Mouse (Mus musculus) CD4-positive, CD25-positive, alpha-beta regulatory T cell, adult 2 months (primary cell): ENCODE results near the gene Kcnh7.

Experiments
- DNase-seq: peaks from one replicate; pipeline ENCODE4 v3.0.0-alpha.2; 2012; ENCODE audit warnings: low read depth, low spot score

The Kcnh7 gene

GRCm38 (mm10) chr2:63183563-63184545, at the start of gene Kcnh7:
Kcnh7 (minus strand) TSS chr2:63184287.
- no peak for DNase-seq

- no peak for DNase-seq
Measured at GRCm38 (mm10) chr2:63207435-63207834, 23.3 kb upstream of the Kcnh7 start.

DNA sequence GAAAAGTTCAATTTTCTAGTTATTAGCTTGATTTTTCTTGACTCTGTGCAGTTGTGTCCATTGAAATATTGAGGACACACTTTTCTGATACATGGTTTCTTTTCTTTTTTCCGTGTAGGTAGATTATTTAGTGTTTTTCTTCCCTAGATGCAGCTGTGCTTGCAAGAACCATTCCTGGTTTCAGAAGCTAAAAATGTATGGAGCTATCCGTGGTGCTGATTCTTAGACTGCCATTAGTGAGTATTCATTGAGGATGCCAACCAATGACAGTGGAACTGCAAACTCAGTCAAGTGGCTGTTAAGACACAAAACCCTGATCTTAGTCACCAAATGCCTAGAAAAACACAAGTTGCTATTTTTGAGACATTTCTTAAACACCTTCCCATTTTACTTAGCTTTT, 1.9 kb upstream of the Kcnh7 start:
- DNase-seq = no peak

DNA sequence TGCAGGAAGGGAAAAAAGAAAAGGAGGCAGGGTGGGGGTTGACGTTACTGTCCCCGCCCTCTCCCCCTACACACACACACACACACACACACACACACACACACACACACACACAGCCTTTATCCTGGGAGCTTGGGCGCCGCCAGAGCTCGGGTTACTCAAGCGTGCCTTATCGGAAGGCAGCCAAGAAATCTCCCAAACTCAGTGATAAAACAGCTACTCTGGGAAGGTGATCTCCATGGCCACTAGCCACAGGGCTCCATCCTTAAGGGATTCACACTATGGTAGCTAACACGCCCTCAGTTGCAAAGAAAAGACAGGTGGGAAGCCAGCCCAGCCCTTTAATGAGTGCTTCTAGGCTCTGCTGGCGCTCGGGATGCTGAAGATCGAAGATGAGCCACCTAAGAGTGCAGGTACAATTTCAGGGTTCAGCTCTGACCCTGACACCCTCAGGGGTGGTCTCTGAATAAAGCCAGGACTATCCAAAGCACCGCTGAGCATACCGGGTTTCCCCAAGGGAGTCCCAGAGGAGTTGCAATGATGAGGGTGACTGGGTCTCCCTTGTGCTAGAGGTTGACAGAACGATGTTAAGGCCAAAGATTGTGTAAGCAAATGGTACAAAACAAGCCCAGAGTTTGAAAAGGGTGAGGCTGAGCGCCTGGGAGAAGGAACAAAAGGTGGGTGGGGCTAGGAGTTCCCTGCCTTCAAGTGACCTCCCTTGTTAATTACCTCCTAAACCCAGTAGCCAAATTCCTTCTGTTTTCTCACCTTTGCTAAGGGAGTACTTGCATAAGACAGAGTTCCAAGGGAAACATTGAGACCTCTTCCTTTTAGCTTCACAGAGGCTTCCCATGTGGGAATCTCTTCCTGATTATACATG, 704 bp upstream of the Kcnh7 start:
- no peak for DNase-seq

GRCm38 (mm10) chr2:63153701-63154100, 30.4 kb downstream of the Kcnh7 start:
- no peak for DNase-seq

DNA sequence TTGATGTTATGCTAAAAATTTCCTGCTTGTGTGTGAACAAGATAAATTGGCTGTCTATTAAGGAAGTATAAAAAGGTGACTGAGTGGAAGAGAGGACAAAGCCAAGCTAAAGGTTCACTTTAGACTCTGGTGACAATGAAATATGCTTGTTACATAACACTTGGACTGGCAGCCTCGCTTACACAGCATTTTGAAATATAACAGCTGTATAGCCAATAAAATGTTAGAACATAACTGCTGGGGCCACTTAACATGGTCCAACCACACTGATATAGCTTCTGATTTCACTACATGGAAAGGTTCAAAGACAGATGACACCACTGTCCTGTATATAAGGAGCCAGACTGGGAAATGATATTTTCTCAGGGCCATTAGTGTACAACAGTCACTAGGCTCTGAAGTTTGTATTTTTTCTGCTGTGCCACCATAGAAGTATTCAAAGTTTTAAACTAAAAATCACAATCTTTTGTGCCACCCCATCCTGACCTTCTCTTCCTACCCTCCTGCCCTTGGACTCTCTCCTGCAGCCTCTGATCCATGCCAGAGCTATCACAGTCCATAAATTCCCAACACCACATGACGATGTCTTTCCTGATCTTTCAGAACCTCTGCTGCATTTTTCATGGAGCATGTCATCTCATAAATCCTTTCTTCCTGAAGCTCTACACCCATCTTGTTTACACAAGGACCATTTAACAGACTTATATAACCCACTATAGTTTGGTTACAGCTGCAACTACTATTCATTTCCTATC, 56.1 kb downstream of the Kcnh7 start:
- no peak for DNase-seq

- no peak for DNase-seq
Measured at GRCm38 (mm10) chr2:63120316-63120715, 63.8 kb downstream of the Kcnh7 start.

DNA sequence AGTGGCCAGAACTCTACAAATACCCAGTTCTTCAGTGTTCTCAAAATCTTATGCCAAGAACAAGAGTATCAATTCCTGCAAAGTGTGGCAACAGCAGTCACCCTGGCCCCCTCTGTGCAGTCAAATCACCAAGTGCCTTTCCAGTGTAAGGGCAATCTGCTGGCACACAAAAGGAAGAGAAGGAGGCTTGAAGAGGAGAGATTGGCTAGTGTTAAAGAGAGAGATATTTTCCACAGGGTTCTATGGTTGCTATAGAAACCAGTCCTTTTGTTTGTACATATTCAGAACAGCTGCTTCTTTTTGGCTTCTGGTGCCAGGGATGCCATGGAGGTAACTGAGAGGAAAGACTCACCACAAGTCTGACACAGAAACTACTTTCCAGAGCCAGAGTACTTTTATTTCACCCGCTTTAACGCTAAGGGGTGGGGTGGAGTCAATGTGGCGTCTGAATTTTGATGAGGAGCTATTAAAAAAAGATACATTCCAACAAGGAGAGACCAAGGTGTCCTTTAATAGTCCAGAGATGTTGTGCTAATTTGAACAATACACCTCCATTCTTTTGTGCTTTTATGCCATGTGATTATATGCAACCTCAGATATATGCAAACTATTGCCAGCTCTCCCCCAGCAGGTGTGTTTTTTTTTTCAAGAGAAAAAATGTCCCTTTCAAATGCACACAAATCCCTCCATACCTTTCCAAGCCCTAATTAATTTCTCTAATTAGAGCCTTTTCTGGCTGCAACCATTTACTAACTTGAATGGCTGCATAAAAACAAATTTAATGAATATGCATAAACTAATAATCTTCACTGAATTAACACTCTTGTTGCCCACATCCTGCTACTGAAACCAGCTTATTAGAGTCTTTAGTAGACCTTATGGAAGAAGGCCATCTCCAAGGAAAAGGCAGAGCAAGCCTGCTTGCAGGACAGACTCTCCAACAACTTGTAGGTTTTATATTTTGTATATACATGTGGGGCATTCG, 66.6 kb downstream of the Kcnh7 start:
- no peak for DNase-seq

DNA sequence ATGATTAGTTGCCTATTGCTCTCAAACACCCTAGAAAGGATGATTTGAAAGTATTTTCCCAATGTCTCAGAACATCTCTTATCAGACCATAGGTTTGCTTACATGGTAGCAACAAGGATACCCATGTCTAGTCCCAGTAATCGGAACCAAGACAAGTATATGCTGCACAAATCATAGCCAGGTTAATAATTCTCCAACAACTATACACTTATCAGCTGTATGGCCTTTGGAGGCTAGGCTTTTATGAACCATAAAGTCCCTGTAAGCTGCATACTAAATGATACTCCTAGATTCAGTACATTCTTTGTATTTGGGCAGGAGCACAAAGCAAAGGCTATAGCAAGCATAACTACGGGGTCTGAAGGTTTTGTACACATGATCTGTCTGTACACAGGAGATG, 78.1 kb downstream of the Kcnh7 start:
- no peak for DNase-seq

DNA sequence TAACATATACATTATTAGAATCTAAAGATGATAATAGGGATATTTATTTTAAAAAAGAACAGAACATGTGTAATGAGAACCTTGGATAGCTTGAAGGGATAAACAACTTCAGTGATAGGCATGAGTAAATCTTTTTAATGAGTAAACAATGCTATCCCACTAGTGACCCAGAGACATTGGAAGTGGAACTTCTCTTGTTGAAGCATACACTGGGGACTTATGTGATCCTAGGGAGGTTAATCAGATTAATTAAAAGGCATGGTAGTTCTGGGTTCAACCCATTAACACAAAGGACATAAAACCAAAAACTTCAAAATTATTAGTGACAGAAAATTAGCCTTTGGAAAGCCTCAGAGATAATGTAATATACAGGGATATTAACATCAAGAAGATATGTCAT, 84.4 kb downstream of the Kcnh7 start:
- DNase-seq = no peak

GRCm38 (mm10) chr2:63091775-63092174, 92.3 kb downstream of the Kcnh7 start:
- no peak for DNase-seq

- no peak for DNase-seq
Measured at GRCm38 (mm10) chr2:63090447-63090846, 93.6 kb downstream of the Kcnh7 start.

- no peak for DNase-seq
Measured at GRCm38 (mm10) chr2:63058386-63058785, 125.7 kb downstream of the Kcnh7 start.

DNA sequence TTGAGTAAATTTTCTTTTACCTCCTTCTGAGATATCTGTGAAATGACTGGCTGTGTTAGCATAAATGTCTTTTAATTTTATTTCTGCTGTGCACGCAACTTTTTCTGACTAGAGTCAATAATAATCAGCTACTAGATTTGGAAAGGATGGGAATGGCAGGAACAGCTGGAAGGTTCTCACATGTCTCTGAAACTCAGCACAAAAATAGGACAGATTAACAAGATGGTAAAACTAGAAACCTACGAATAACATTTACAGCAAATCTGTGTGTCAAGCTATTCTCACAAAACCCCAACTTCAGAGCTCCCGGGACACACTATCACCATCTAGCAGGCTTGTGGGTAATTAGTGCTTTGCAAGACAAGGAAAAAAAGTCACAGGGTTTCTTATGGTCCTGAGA, 134.2 kb downstream of the Kcnh7 start:
- DNase-seq = no peak

- no peak for DNase-seq
Measured at GRCm38 (mm10) chr2:63039718-63040117, 144.4 kb downstream of the Kcnh7 start.

DNA sequence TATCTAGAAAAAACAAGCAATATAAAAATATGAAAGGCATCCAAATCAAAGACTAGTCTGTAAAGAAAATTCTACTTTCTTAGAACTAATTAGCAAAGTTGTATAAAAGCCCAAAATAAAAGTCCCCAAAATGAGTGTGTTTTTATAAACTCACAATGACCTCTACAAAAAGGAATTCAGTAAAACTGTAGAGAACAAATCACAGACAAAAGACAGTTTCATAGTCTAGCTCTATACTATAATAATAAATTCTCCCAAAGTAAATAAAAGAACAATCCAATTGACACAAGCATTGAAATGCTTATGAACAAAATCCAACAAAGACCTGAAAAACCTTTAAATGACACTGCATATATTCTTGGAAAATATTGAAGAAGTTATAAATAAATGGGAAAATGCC, 169.2 kb downstream of the Kcnh7 start:
- no peak for DNase-seq

DNA sequence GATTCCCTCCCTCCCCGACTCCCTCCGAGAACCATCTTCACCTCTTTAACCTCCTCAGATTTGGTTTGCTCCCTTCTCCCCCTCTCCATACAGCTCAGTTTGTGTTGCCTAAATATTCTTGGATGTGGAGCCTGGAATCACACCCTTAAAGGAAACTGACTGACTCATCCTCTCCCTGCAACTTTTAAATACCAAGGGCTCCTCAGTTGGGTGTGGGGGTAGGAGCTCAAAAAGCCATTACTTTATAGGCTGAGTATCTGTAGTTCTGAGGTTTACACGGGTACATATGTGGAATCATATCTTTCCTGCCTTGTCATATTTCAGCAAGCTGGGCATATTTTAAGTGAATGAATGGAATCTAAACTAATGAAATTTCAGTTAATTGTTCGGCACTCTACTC, 174.9 kb downstream of the Kcnh7 start:
- DNase-seq = no peak

DNA sequence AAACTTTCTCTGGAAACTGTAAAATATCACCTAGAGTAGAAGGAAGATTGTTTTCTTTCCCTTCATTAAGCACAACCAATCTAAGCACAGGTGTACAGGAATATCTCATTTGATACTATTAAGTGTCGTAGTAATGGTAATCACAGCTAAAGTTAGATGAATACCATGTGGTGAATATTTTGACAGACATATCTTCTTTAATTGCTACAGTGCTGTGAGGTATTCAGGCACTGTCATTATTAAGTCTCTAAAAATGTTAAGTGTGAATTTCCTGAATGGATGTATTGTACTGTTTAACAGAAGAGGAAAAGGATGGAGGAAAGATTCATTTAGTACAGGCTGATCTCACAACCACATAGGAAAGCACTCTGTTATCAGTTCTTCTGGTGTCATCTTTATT, 181.3 kb downstream of the Kcnh7 start:
- no peak for DNase-seq

GRCm38 (mm10) chr2:62997692-62998091, 186.4 kb downstream of the Kcnh7 start:
- no peak for DNase-seq

GRCm38 (mm10) chr2:62988616-62989015, 195.5 kb downstream of the Kcnh7 start:
- DNase-seq = no peak

- no peak for DNase-seq
Measured at GRCm38 (mm10) chr2:62983936-62984335, 200.2 kb downstream of the Kcnh7 start.
